Mouse (Mus musculus) WW6 (cell line): ENCODE measurements around the gene Fam163a.

ENCODE experiments used
- DNase-seq: peaks from one replicate; pipeline ENCODE4 v3.0.0-alpha.2; 2013; ENCODE audit warnings: low read depth, low spot score

Gene Fam163a

GRCm38 (mm10) chr1:156028340-156028975 lies 176.4 kb downstream of the Fam163a start:
- DNase-seq, result no peak

GRCm38 (mm10) chr1:156027849-156028248 lies 177.0 kb downstream of the Fam163a start:
- no peak for DNase-seq
